In genomic region chr14:118685572-118685971, GRCm38 (mm10) we compare ENCODE assay signal across 1 mouse cellular context.
TF ChIP-seq lines count a peak whose summit lies in the region.

No protein-coding gene starts in this region.

TF ChIP-seq in CH12.LX, 34 proteins besides CTCF, POLR2A, EP300 and RAD21 (continued from another document):
- 0 out of 2 replicates have a peak, but pooled peaks have one; percentile 28 for TF ChIP-seq ELF1 (IDR thresholded peaks at IDR 0.05; ENCODE audit: low read depth, low read length)
- TF ChIP-seq USF2 (conservative IDR thresholded peaks at IDR 0.05; ENCODE audit: low read depth, low read length) = no peak
- 0 out of 2 replicates have a peak, but pooled peaks have one; percentile 15 for TF ChIP-seq CHD2 (IDR thresholded peaks at IDR 0.05; ENCODE audit: low read length)
- 0 out of 2 replicates have a peak, but pooled peaks have one; percentile 32 for TF ChIP-seq MAFK (IDR thresholded peaks at IDR 0.05; ENCODE audit: insufficient replicate concordance, low read length)
- TF ChIP-seq SIN3A (IDR thresholded peaks at IDR 0.05; ENCODE audit: low read length) = peak; percentile 77; the same call in 1 of the 2 replicates
- peak; percentile 71 for TF ChIP-seq BHLHE40 (IDR thresholded peaks at IDR 0.05; ENCODE audit: low read depth, low read length)
